Mouse (Mus musculus) MEL (cell line): Measurements from ENCODE around the gene Dnm2. TPM values are rescaled to one million over a fixed set of nuclear protein-coding genes. Genes with fewer than 3 reads are reported as not detected.

ENCODE experiments used
- DNase-seq: peaks from one replicate; pipeline ENCODE4 v3.0.0; 2011; ENCODE audit warnings: low read depth, low spot score
- H3K27ac ChIP-seq: 2 replicates; pipeline ENCODE4 v1.5.1; 2012; ENCODE audit warnings: low read depth, mild to moderate bottlenecking, control low read depth, low read length, moderate library complexity; ENCODE audit not compliant: control insufficient read depth
- H3K27me3 ChIP-seq, 2 experiments: fragments of 150-350 bp in 1 of 2; sonication (generic) in 1 of 2; 2 replicates each; pipeline ENCODE4 v1.6.1; 2012; ENCODE audit warnings: low read length in 2 of 2, mild to moderate bottlenecking in 2 of 2, improper control_type of control experiment in 1 of 2, moderate library complexity in 1 of 2; ENCODE audit not compliant: insufficient read depth in 2 of 2, control insufficient read depth in 1 of 2
- H3K36me3 ChIP-seq, 2 experiments: 2 replicates each; pipeline ENCODE4 v1.6.1; 2012 to 2014; ENCODE audit warnings: low read length in 2 of 2, improper control_type of control experiment in 1 of 2, inconsistent platforms in 1 of 2, mild to moderate bottlenecking in 1 of 2; ENCODE audit not compliant: insufficient read depth in 2 of 2, control insufficient read depth in 1 of 2
- H3K4me1 ChIP-seq, 2 experiments: fragments of 150-350 bp in 1 of 2; sonication (generic) in 1 of 2; 2 replicates each; pipeline ENCODE4 v1.6.1; 2012; ENCODE audit warnings: low read length in 2 of 2, improper control_type of control experiment in 1 of 2, mild to moderate bottlenecking in 1 of 2; ENCODE audit not compliant: insufficient read depth in 2 of 2, control insufficient read depth in 1 of 2
- H3K4me3 ChIP-seq, 2 experiments: fragments of 150-350 bp in 1 of 2; sonication (generic) in 1 of 2; 2 replicates each; pipeline ENCODE4 v1.5.1; 2012; ENCODE audit warnings: low read depth in 2 of 2, low read length in 2 of 2, mild to moderate bottlenecking in 2 of 2, moderate library complexity in 2 of 2, control low read depth in 1 of 2, improper control_type of control experiment in 1 of 2; ENCODE audit not compliant: control insufficient read depth in 1 of 2, insufficient read depth in 1 of 2
- H3K79me2 ChIP-seq: 2 replicates; pipeline ENCODE4 v1.6.1; 2012; ENCODE audit warnings: mild to moderate bottlenecking, low read length, moderate library complexity; ENCODE audit not compliant: control insufficient read depth, poor library complexity, insufficient read depth
- H3K9ac ChIP-seq: 2 replicates; pipeline ENCODE4 v1.6.1; 2012; ENCODE audit warnings: low read depth, mild to moderate bottlenecking, control low read depth, low read length, moderate library complexity; ENCODE audit not compliant: control insufficient read depth, poor library complexity, severe bottlenecking
- H3K9me3 ChIP-seq: fragments of 150-350 bp; sonication (generic); replicated peaks from 2 replicates; pipeline ENCODE4 v1.6.1; 2012; ENCODE audit warnings: mild to moderate bottlenecking, low read length, improper control_type of control experiment, moderate library complexity; ENCODE audit not compliant: insufficient read depth
- CHD1 ChIP-seq: IDR thresholded peaks from 2 replicates; pipeline ENCODE4 v1.6.1; 2012; ENCODE audit warnings: low read depth, mild to moderate bottlenecking, inconsistent platforms, low read length, improper control_type of control experiment
- CHD2 ChIP-seq: IDR thresholded peaks from 2 replicates; pipeline ENCODE4 v1.6.1; 2011; ENCODE audit warnings: low read length, improper control_type of control experiment
- EP300 ChIP-seq, 2 experiments: IDR thresholded peaks; 2 replicates each; pipeline ENCODE4 v1.6.1; 2011; ENCODE audit warnings: improper control_type of control experiment in 2 of 2, low read length in 2 of 2, low read depth in 1 of 2, mild to moderate bottlenecking in 1 of 2
- GATA1 ChIP-seq: IDR thresholded peaks from 2 replicates; pipeline ENCODE4 v1.6.1; 2011; ENCODE audit warnings: low read depth, low read length, improper control_type of control experiment
- HCFC1 ChIP-seq: IDR thresholded peaks from 2 replicates; pipeline ENCODE4 v1.6.1; 2012; ENCODE audit warnings: low read depth, mild to moderate bottlenecking, inconsistent platforms, low read length, improper control_type of control experiment, moderate library complexity
- JUND ChIP-seq: IDR thresholded peaks from 2 replicates; pipeline ENCODE4 v1.6.1; 2011; ENCODE audit warnings: low read depth, mild to moderate bottlenecking, improper control_type of control experiment, low read length
- MEF2A ChIP-seq: IDR thresholded peaks from 2 replicates; pipeline ENCODE4 v1.6.1; 2014; ENCODE audit warnings: low read depth, mild to moderate bottlenecking, inconsistent platforms, low read length, improper control_type of control experiment; ENCODE audit not compliant: poor library complexity, insufficient replicate concordance, severe bottlenecking; ENCODE audit errors: extremely low read depth
- MYC ChIP-seq: IDR thresholded peaks from 2 replicates; pipeline ENCODE4 v1.6.1; 2011; ENCODE audit warnings: low read depth, mild to moderate bottlenecking, low read length, improper control_type of control experiment, moderate library complexity
- POLR2A ChIP-seq, 2 experiments: IDR thresholded peaks; 2 replicates each; pipeline ENCODE4 v1.6.1; 2011 to 2012; ENCODE audit warnings: low read length in 2 of 2, mild to moderate bottlenecking in 2 of 2, control low read depth in 1 of 2, improper control_type of control experiment in 1 of 2, low read depth in 1 of 2, moderate library complexity in 1 of 2; ENCODE audit not compliant: control insufficient read depth in 1 of 2, insufficient read depth in 1 of 2, poor library complexity in 1 of 2
- POLR2AphosphoS2 ChIP-seq: IDR thresholded peaks from 2 replicates; pipeline ENCODE4 v1.6.1; 2011; ENCODE audit warnings: low read length, improper control_type of control experiment
- POLR2AphosphoS5 ChIP-seq: IDR thresholded peaks from 2 replicates; pipeline ENCODE4 v1.6.1; 2012; ENCODE audit warnings: low read depth, borderline replicate concordance, mild to moderate bottlenecking, inconsistent platforms, low read length, moderate library complexity, mixed read lengths
- RCOR1 ChIP-seq: IDR thresholded peaks from 2 replicates; pipeline ENCODE4 v1.6.1; 2012; ENCODE audit warnings: low read depth, mild to moderate bottlenecking, inconsistent platforms, low read length, improper control_type of control experiment
- TAL1 ChIP-seq: IDR thresholded peaks from 2 replicates; pipeline ENCODE4 v1.6.1; 2012; ENCODE audit warnings: mild to moderate bottlenecking, inconsistent platforms, low read length, moderate library complexity, mixed read lengths
- TBP ChIP-seq: IDR thresholded peaks from 2 replicates; pipeline ENCODE4 v1.8.0; 2011; ENCODE audit warnings: low read depth, low read length, improper control_type of control experiment
- TCF12 ChIP-seq: IDR thresholded peaks from 2 replicates; pipeline ENCODE4 v1.6.1; 2014; ENCODE audit warnings: low read depth, mild to moderate bottlenecking, inconsistent platforms, low read length, improper control_type of control experiment, moderate library complexity
- UBTF ChIP-seq: IDR thresholded peaks from 2 replicates; pipeline ENCODE4 v1.6.1; 2012; ENCODE audit warnings: low read depth, mild to moderate bottlenecking, inconsistent platforms, low read length, improper control_type of control experiment, moderate library complexity, borderline replicate concordance; ENCODE audit not compliant: insufficient read depth
- USF2 ChIP-seq, 2 experiments: IDR thresholded peaks; 2 replicates each; pipeline ENCODE4 v1.6.1; 2011 to 2012; ENCODE audit warnings: improper control_type of control experiment in 2 of 2, low read length in 2 of 2, borderline replicate concordance in 1 of 2, inconsistent platforms in 1 of 2, low read depth in 1 of 2, mild to moderate bottlenecking in 1 of 2; ENCODE audit not compliant: insufficient read depth in 1 of 2
- ZC3H11A ChIP-seq: IDR thresholded peaks from 2 replicates; pipeline ENCODE4 v1.6.1; 2012; ENCODE audit warnings: low read depth, mild to moderate bottlenecking, inconsistent platforms, low read length, improper control_type of control experiment
- ZNF384 ChIP-seq: IDR thresholded peaks from 2 replicates; pipeline ENCODE4 v1.6.1; 2012; ENCODE audit warnings: low read depth, mild to moderate bottlenecking, inconsistent platforms, low read length, improper control_type of control experiment
- polyA plus RNA-seq, 2 experiments: library from polyadenylated mRNA; stranded (reverse) in 1 of 2; unstranded in 1 of 2; fragments of >175 nt in 1 of 2; fragments of >200 nt in 1 of 2; gene quantifications; 2 replicates each; pipeline versions ENCODE4 v1.2.1 to v1.2.4; 2012; ENCODE audit warnings: low replicate concordance in 2 of 2, low read depth in 1 of 2; ENCODE audit not compliant: insufficient read length in 2 of 2, insufficient read depth in 1 of 2, missing spikeins in 1 of 2
- total RNA-seq: library from RNA; depleted of rRNA; stranded (reverse); fragments of 300-350 nt; gene quantifications from 2 replicates; pipeline ENCODE4 v1.2.3, GENCODE M21; 2012

Gene Dnm2
- total and polyA plus RNA-seq, 3 experiments, result 117 to 832 (median 237) TPM

DNA sequence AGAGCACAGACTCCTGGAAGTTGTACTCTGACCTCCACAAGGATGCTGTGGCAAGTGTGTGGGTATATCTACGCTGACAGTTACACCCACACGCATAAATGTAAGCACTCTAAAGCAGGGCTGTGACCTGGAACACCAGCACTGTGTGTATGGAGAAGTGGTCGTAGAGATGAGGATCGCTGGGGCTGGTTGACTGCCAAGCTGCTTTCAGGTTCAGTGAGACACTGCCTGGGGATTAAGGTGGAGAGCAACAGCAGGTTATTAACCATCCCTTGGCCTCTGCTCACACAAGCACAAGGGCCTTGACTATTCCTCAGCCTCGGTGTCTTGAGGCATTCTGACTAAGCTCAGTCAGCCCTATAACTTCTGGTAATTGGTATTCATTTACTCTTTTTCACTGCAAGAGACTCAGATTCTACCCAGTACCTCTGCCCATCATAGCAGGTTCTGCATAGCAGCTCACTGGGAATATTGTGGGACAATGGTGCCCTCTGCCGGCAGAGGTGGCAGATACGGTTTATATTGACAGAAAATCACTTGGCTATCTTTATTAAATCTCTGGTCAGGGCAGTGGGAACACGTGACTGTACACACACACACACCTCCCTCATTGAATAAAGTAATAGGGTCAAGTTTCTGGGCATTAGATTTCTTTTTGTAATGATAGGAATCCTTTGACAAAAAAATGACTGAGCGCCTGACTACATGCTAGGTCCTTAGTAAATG, 15.0 kb upstream of the Dnm2 start (continued):
- TF ChIP-seq POLR2AphosphoS5 (peak; percentile 52; the same call in 1 of the 2 replicates), MYC (no peak), TCF12 (no peak), CHD2 (no peak), UBTF (no peak), TAL1 (no peak)

DNA sequence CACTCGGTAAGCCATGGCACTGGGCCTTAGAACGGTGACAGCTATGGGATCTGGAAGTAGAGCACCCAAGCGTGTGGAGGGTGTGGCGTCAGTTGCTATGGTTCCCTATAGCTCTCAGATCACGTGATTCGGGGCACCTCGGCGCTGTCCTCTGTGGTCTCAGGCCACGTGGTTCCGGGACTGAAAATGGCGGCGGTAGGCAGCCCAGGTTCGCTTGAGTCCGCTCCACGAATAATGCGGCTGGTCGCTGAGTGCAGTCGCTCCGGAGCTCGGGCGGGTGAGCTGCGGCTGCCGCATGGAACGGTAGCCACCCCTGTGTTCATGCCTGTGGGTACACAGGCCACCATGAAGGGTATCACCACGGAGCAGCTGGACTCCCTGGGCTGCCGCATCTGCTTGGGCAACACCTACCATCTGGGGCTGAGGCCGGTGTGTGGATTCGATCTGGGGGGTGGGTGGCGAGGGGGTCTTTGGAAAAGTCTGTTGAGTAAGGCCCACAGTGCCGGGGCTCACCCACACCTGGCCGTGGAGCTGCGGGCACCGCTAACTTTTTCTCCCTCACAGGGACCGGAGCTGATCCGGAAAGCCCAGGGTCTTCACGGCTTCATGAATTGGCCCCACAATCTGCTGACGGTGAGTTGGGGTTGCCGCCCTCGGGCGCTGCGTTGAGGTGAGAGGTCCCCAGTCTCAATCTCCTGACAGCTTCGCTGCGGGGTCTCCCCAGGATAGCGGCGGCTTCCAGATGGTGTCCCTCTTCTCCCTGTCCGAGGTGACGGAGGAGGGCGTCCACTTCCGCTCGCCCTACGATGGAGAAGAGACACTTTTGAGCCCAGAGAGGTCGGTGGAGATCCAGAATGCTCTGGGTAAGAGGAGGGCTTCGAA, 12.8 kb upstream of the Dnm2 start, which contains the start of gene Qtrt1:
Qtrt1 (plus strand) TSS at position 169 of the 882 bp plus-strand sequence.
- Histone ChIP-seq H3K27me3 (no peaks in the 10 kb centered on the region), H3K4me3 (peak within 1 kb of the TSS; percentile 52 to 70), H3K9me3 (no peaks in the 10 kb centered on the region), H3K27ac (peak within 1 kb of the TSS; percentile 64), H3K4me1 (peaks cover 0 to 21% of the 10 kb centered on the region in 2 experiments; a peak in 2 of 4 replicates), H3K9ac (peak within 1 kb of the TSS; percentile 78), H3K79me2 (peaks cover 32% of the 10 kb centered on the region), H3K36me3 (peaks cover 24% of the 10 kb centered on the region in 2 experiments)
- DNase-seq, result peak; percentile 100
- no peak for TF ChIP-seq ZNF384
- peak; percentile 91 for TF ChIP-seq TBP
- no peak for TF ChIP-seq TCF12
- no peak for TF ChIP-seq HCFC1
- TF ChIP-seq USF2 (IDR thresholded peaks at IDR 0.05; ENCODE audit: borderline replicate concordance in 1 of 2, insufficient read depth in 1 of 2, low read depth in 1 of 2, low read length in 2 of 2), result peak in 1 of 2 experiments; percentile 97; a peak in 2 of 4 replicates
- no peak for TF ChIP-seq POLR2AphosphoS2
- TF ChIP-seq ZC3H11A, result no peak
- TF ChIP-seq MEF2A, result no peak
- TF ChIP-seq RCOR1, result no peak
- no peak for TF ChIP-seq JUND
- no peak for TF ChIP-seq CHD1
- peak in 1 of 2 experiments; percentile 90; a peak in 2 of 4 replicates for TF ChIP-seq POLR2A (IDR thresholded peaks at IDR 0.05; ENCODE audit: control insufficient read depth in 1 of 2, insufficient read depth in 1 of 2, low read depth in 1 of 2, low read length in 2 of 2, poor library complexity in 1 of 2)
- no peak for TF ChIP-seq UBTF
- TF ChIP-seq POLR2AphosphoS5, result peak; percentile 92
- no peak for TF ChIP-seq GATA1
- no peak for TF ChIP-seq EP300 (IDR thresholded peaks at IDR 0.05; ENCODE audit: low read depth in 1 of 2, low read length in 2 of 2)
- TF ChIP-seq TAL1, result peak; percentile 37; the same call in 1 of the 2 replicates
- no peak for TF ChIP-seq MYC
